ENCODE assay signal across 16 mouse cellular contexts in the genomic region with DNA sequence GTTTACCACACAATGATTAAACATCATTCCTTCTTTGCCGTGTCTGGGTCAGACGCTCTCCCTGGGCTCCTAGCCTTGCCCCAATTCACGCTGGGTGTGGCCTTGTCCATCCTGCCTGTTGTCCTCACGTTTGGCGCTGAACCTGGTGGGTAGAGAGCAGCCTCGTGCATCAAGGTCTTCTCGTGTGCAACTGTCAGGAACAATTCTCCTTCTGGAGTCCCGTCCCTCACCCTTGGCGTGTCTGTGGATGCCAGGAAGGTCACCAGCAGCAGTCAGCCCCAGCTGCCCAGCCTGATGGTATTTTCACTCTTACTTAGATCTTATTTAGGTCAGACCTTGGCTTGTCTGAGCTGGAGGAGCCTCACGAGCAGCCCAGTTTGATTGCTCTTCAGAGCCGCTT. TPM values are rescaled to one million over a fixed set of nuclear protein-coding genes. Genes with fewer than 3 reads are reported as not detected.
DNase-seq lines count a peak whose midpoint lies in the region; ATAC-seq and TF ChIP-seq lines count a peak whose summit lies in the region.
"Had no signal": no experiment of that assay in that cellular context is flagged by ENCODE, and none has a peak within 500 bp of the region (broad histone marks: within the 10 kb centered on the region; RNA-seq: fewer than 3 reads in every experiment).

No protein-coding gene starts in this region.

- no peak overlapping the region for H3K9ac ChIP-seq in forebrain, postnatal 0 days
- no peak overlapping the region for H3K9ac ChIP-seq in forebrain, embryonic 15.5 days (replicated peaks)
- H3K9ac ChIP-seq in hindbrain, embryonic 13.5 days, result no peak overlapping the region
- no peak overlapping the region for H3K9ac ChIP-seq in hindbrain, embryonic 16.5 days (ENCODE audit: low read depth, low read length)
- no peak overlapping the region for H3K9ac ChIP-seq in midbrain, postnatal 0 days (replicated peaks; ENCODE audit: low read length, poor library complexity, severe bottlenecking)
- no peak overlapping the region for H3K9ac ChIP-seq in liver, embryonic 11.5 days (ENCODE audit: low read depth, low read length)
- H3K9ac ChIP-seq: embryonic facial prominence, embryonic 15.5 days; forebrain, embryonic 12.5 days; liver, embryonic 13.5 days had no signal

- TF ChIP-seq CTCF in forebrain, postnatal 0 days (IDR thresholded peaks at IDR 0.05; ENCODE audit: low read depth), result no peak
- TF ChIP-seq CTCF in midbrain, postnatal 0 days (IDR thresholded peaks at IDR 0.05), result no peak

- H3K36me3 ChIP-seq in forebrain, postnatal 0 days (ENCODE audit: insufficient read depth), result no peaks in the 10 kb centered on the region
- H3K36me3 ChIP-seq in forebrain, embryonic 15.5 days, result no peaks in the 10 kb centered on the region
- H3K36me3 ChIP-seq in hindbrain, embryonic 13.5 days, result no peaks in the 10 kb centered on the region
- no peaks in the 10 kb centered on the region for H3K36me3 ChIP-seq in hindbrain, embryonic 16.5 days (ENCODE audit: control insufficient read depth, insufficient read depth, low read length)
- no peaks in the 10 kb centered on the region for H3K36me3 ChIP-seq in midbrain, postnatal 0 days (ENCODE audit: insufficient read depth, low read length)
- H3K36me3 ChIP-seq in liver, embryonic 11.5 days (ENCODE audit: control insufficient read depth, insufficient read depth, low read length), result no peaks in the 10 kb centered on the region
- H3K36me3 ChIP-seq: embryonic facial prominence, embryonic 15.5 days; forebrain, embryonic 12.5 days; liver, embryonic 13.5 days had no signal

- ATAC-seq in forebrain, postnatal 0 days, result no peak
- ATAC-seq in forebrain, embryonic 15.5 days (replicated peaks), result no peak
- ATAC-seq in hindbrain, embryonic 13.5 days (ENCODE audit: low FRiP score), result no peak
- ATAC-seq in hindbrain, embryonic 16.5 days, result no peak
- no peak for ATAC-seq in midbrain, postnatal 0 days (ENCODE audit: low FRiP score)
- no peak for ATAC-seq in liver, embryonic 11.5 days (replicated peaks; ENCODE audit: low FRiP score)

- H3K27ac ChIP-seq in forebrain, postnatal 0 days (ENCODE audit: low read depth, low read length), result peak overlapping the region; percentile 35
- no peak overlapping the region for H3K27ac ChIP-seq in forebrain, embryonic 15.5 days (replicated peaks)
- H3K27ac ChIP-seq in hindbrain, embryonic 13.5 days, result 0 out of 2 replicates have a peak overlapping the region, but pooled peaks have one; percentile 12
- H3K27ac ChIP-seq in hindbrain, embryonic 16.5 days (ENCODE audit: low read depth, low read length), result no peak overlapping the region; the same call in 1 of the 2 replicates
- H3K27ac ChIP-seq in midbrain, postnatal 0 days (ENCODE audit: low read depth, low read length), result peak overlapping the region; percentile 28; the same call in 1 of the 2 replicates
- no peak overlapping the region for H3K27ac ChIP-seq in liver, embryonic 11.5 days (ENCODE audit: low read depth, low read length)
- H3K27ac ChIP-seq: embryonic facial prominence, embryonic 15.5 days; forebrain, embryonic 12.5 days; liver, embryonic 13.5 days had no signal

- no peaks in the 10 kb centered on the region for H3K27me3 ChIP-seq in forebrain, postnatal 0 days (ENCODE audit: insufficient read depth, low read length)
- H3K27me3 ChIP-seq in forebrain, embryonic 15.5 days, result no peaks in the 10 kb centered on the region
- 0 out of 2 replicates have a peak, but pooled peaks cover 11% of the 10 kb centered on the region for H3K27me3 ChIP-seq in hindbrain, embryonic 13.5 days
- no peaks in the 10 kb centered on the region; the same call in 1 of the 2 replicates for H3K27me3 ChIP-seq in hindbrain, embryonic 16.5 days (replicated peaks; ENCODE audit: control insufficient read depth, insufficient read depth, low read length)
- H3K27me3 ChIP-seq in midbrain, postnatal 0 days (ENCODE audit: insufficient read depth, low read length), result no peaks in the 10 kb centered on the region
- H3K27me3 ChIP-seq in liver, embryonic 11.5 days (replicated peaks; ENCODE audit: control insufficient read depth, insufficient read depth, low read length), result no peaks in the 10 kb centered on the region
- H3K27me3 ChIP-seq: liver, embryonic 13.5 days had no signal

- no peak overlapping the region for H3K4me2 ChIP-seq in forebrain, postnatal 0 days (ENCODE audit: low read depth)
- H3K4me2 ChIP-seq in forebrain, embryonic 15.5 days (replicated peaks), result no peak overlapping the region
- no peak overlapping the region for H3K4me2 ChIP-seq in hindbrain, embryonic 13.5 days
- no peak overlapping the region for H3K4me2 ChIP-seq in hindbrain, embryonic 16.5 days (ENCODE audit: low read length)
- no peak overlapping the region for H3K4me2 ChIP-seq in midbrain, postnatal 0 days (ENCODE audit: low read depth, low read length, poor library complexity, severe bottlenecking)
- no peak overlapping the region for H3K4me2 ChIP-seq in liver, embryonic 11.5 days
- H3K4me2 ChIP-seq: embryonic facial prominence, embryonic 15.5 days; forebrain, embryonic 12.5 days; liver, embryonic 13.5 days had no signal

- no peak for DNase-seq in forebrain, postnatal 0 days
- DNase-seq in retina, postnatal 1 day, result peak; percentile 73
- no peak for DNase-seq in retina, embryonic 14.5 days (ENCODE audit: low spot score)
- DNase-seq in midbrain, postnatal 0 days (ENCODE audit: low spot score), result no peak
- no peak for DNase-seq in liver, embryonic 11.5 days (ENCODE audit: low spot score)
- DNase-seq: cerebellum, adult 8-10 months; heart, postnatal 14 days; kidney, adult 8-10 months; kidney, postnatal 25 days; layer of hippocampus, adult 9-11 months; liver, embryonic 13.5 days had no signal

- no peaks in the 10 kb centered on the region for H3K9me3 ChIP-seq in forebrain, postnatal 0 days (ENCODE audit: low read length)
- no peaks in the 10 kb centered on the region for H3K9me3 ChIP-seq in forebrain, embryonic 15.5 days
- no peaks in the 10 kb centered on the region for H3K9me3 ChIP-seq in hindbrain, embryonic 13.5 days
- H3K9me3 ChIP-seq in hindbrain, embryonic 16.5 days (ENCODE audit: control insufficient read depth, low read length), result no peaks in the 10 kb centered on the region
- H3K9me3 ChIP-seq in midbrain, postnatal 0 days (ENCODE audit: low read length), result no peaks in the 10 kb centered on the region
- no peaks in the 10 kb centered on the region for H3K9me3 ChIP-seq in liver, embryonic 11.5 days (ENCODE audit: control insufficient read depth, low read length)
- H3K9me3 ChIP-seq: embryonic facial prominence, embryonic 15.5 days; forebrain, embryonic 12.5 days; liver, embryonic 13.5 days had no signal

- H3K4me1 ChIP-seq in forebrain, postnatal 0 days (ENCODE audit: insufficient read depth), result no peaks in the 10 kb centered on the region
- H3K4me1 ChIP-seq in forebrain, embryonic 15.5 days, result peaks cover 21% of the 10 kb centered on the region
- peaks cover 29% of the 10 kb centered on the region for H3K4me1 ChIP-seq in hindbrain, embryonic 13.5 days (replicated peaks)
- peaks cover 10% of the 10 kb centered on the region for H3K4me1 ChIP-seq in hindbrain, embryonic 16.5 days (ENCODE audit: control insufficient read depth, insufficient read depth, low read depth, low read length)
- H3K4me1 ChIP-seq in midbrain, postnatal 0 days (ENCODE audit: insufficient read depth, low read length), result peaks cover 7% of the 10 kb centered on the region; the same call in 1 of the 2 replicates
- peaks cover 13% of the 10 kb centered on the region for H3K4me1 ChIP-seq in liver, embryonic 11.5 days (replicated peaks; ENCODE audit: control insufficient read depth, insufficient read depth, low read length)

- H3K4me3 ChIP-seq in forebrain, postnatal 0 days (ENCODE audit: low read depth, low read length), result no peak overlapping the region
- H3K4me3 ChIP-seq in forebrain, embryonic 15.5 days, result no peak overlapping the region
- H3K4me3 ChIP-seq in hindbrain, embryonic 13.5 days, result no peak overlapping the region
- H3K4me3 ChIP-seq in hindbrain, embryonic 16.5 days (ENCODE audit: low read length), result no peak overlapping the region
- H3K4me3 ChIP-seq in midbrain, postnatal 0 days (ENCODE audit: low read depth, low read length), result no peak overlapping the region
- no peak overlapping the region for H3K4me3 ChIP-seq in liver, embryonic 11.5 days (ENCODE audit: low read depth, low read length)
- H3K4me3 ChIP-seq: embryonic facial prominence, embryonic 15.5 days; forebrain, embryonic 12.5 days; liver, embryonic 13.5 days had no signal

- 72% methylated on average over 11 of the region's 11 CpGs for WGBS in forebrain, postnatal 0 days
- 76% methylated on average over 11 of the region's 11 CpGs for WGBS in forebrain, embryonic 15.5 days
- whole genome bisulfite sequencing in hindbrain, embryonic 13.5 days, result 65% methylated on average over 11 of the region's 11 CpGs
- WGBS in hindbrain, embryonic 16.5 days, result 65% methylated on average over 11 of the region's 11 CpGs
- WGBS in midbrain, postnatal 0 days, result 75% methylated on average over 11 of the region's 11 CpGs
- 82% methylated on average over 11 of the region's 11 CpGs for WGBS in liver, embryonic 11.5 days

RNA-seq across cellular contexts. Expression of a gene that starts 33.3 kb away (rescaled TPM):
- total RNA-seq in forebrain, postnatal 0 days (2014; rRNA removed), result 3.8 and 9.4 TPM in 2 replicates
- 2.7 and 4.3 TPM in 2 replicates for polyA plus RNA-seq in forebrain, postnatal 0 days (2015; fragmentation: Nextera tagmentation; extraction: Ambion mirVana)
- polyA plus RNA-seq in forebrain, embryonic 15.5 days (2015; fragmentation: Nextera tagmentation; extraction: Ambion mirVana), result 2.8 and 3.8 TPM in 2 replicates
- 3.9 and 4.5 TPM in 2 replicates for polyA plus RNA-seq in hindbrain, embryonic 13.5 days (2015; fragmentation: Nextera tagmentation; extraction: Ambion mirVana)
- 4.3 and 4.8 TPM in 2 replicates for polyA plus RNA-seq in hindbrain, embryonic 16.5 days (2015; fragmentation: Nextera tagmentation; extraction: Ambion mirVana)
- total RNA-seq in midbrain, postnatal 0 days (2014; rRNA removed), result 9.6 and 14.0 TPM in 2 replicates
- 4.3 and 5.8 TPM in 2 replicates for polyA plus RNA-seq in midbrain, postnatal 0 days (2015; fragmentation: Nextera tagmentation; extraction: Ambion mirVana)
- polyA plus RNA-seq in liver, embryonic 11.5 days (2014; fragmentation: Nextera tagmentation; extraction: Ambion mirVana), result 13.9 and 15.4 TPM in 2 replicates

RNA-seq across cellular contexts. Expression of a gene that starts 58.7 kb away (rescaled TPM):
- 1.6 and 2.1 TPM in 2 replicates for total RNA-seq in forebrain, postnatal 0 days (2014; rRNA removed)
- polyA plus RNA-seq in forebrain, postnatal 0 days (2015; fragmentation: Nextera tagmentation; extraction: Ambion mirVana), result 1.6 and 1.7 TPM in 2 replicates
- polyA plus RNA-seq in forebrain, embryonic 15.5 days (2015; fragmentation: Nextera tagmentation; extraction: Ambion mirVana), result 0.75 and 1.0 TPM in 2 replicates
- polyA plus RNA-seq in hindbrain, embryonic 13.5 days (2015; fragmentation: Nextera tagmentation; extraction: Ambion mirVana), result 0.92 and 1.1 TPM in 2 replicates
- 1.4 TPM in 2 replicates for polyA plus RNA-seq in hindbrain, embryonic 16.5 days (2015; fragmentation: Nextera tagmentation; extraction: Ambion mirVana)
- total RNA-seq in midbrain, postnatal 0 days (2014; rRNA removed), result 1.5 and 1.7 TPM in 2 replicates
- 1.7 and 1.9 TPM in 2 replicates for polyA plus RNA-seq in midbrain, postnatal 0 days (2015; fragmentation: Nextera tagmentation; extraction: Ambion mirVana)
- 5.9 and 6.0 TPM in 2 replicates for polyA plus RNA-seq in liver, embryonic 11.5 days (2014; fragmentation: Nextera tagmentation; extraction: Ambion mirVana)

Comparison
In these comparisons a context has a peak if more than half of its experiments do, and no peak if none do; other contexts are left out.
1. H3K27ac ChIP-seq: peak in forebrain, postnatal 0 days (single experiment), hindbrain, embryonic 13.5 days (single experiment) and midbrain, postnatal 0 days (single experiment); none in forebrain, embryonic 15.5 days (single experiment), hindbrain, embryonic 16.5 days (single experiment) and liver, embryonic 11.5 days (single experiment).